Mouse (Mus musculus): ENCODE data around the gene Rimbp2. TPM values are rescaled to one million over a fixed set of nuclear protein-coding genes. Genes with fewer than 3 reads are reported as not detected.

The Rimbp2 gene
- polyA plus RNA-seq, 1 experiment from 2014 or later = 0.15 TPM

- H3K4me2 ChIP-seq = no peak overlapping the region
- H3K27ac ChIP-seq = no peak overlapping the region
- WGBS = 80% methylated on average over 11 of the region's 11 CpGs
- no peaks in the 10 kb centered on the region for H3K9me3 ChIP-seq
- H3K9ac ChIP-seq (replicated peaks) = no peak overlapping the region
- H3K27me3 ChIP-seq = no peaks in the 10 kb centered on the region; the same call in 1 of the 2 replicates
- no peak for ATAC-seq (ENCODE audit: insufficient number of reproducible peaks, insufficient read depth, low FRiP score, low TSS enrichment, low read depth)
- no peaks in the 10 kb centered on the region for H3K36me3 ChIP-seq
- peaks cover 6% of the 10 kb centered on the region; the same call in 1 of the 2 replicates for H3K4me1 ChIP-seq (replicated peaks)
- no peak overlapping the region for H3K4me3 ChIP-seq (replicated peaks)
These were observed 108.3 kb downstream of the Rimbp2 start for GRCm38 (mm10) chr5:128845033-128845432.

GRCm38 (mm10) chr5:128843982-128844381, 109.3 kb downstream of the Rimbp2 start:
- Histone ChIP-seq H3K4me2 (no peak overlapping the region), H3K27me3 (no peaks in the 10 kb centered on the region; the same call in 1 of the 2 replicates), H3K4me3 (replicated peaks) (no peak overlapping the region), H3K36me3 (no peaks in the 10 kb centered on the region), H3K4me1 (replicated peaks) (peaks cover 6% of the 10 kb centered on the region; the same call in 1 of the 2 replicates), H3K9me3 (no peaks in the 10 kb centered on the region), H3K27ac (no peak overlapping the region), H3K9ac (replicated peaks) (no peak overlapping the region)
- ATAC-seq (ENCODE audit: insufficient number of reproducible peaks, insufficient read depth, low FRiP score, low TSS enrichment, low read depth) = no peak
- WGBS = 47% methylated on average over 2 of the region's 2 CpGs

DNA sequence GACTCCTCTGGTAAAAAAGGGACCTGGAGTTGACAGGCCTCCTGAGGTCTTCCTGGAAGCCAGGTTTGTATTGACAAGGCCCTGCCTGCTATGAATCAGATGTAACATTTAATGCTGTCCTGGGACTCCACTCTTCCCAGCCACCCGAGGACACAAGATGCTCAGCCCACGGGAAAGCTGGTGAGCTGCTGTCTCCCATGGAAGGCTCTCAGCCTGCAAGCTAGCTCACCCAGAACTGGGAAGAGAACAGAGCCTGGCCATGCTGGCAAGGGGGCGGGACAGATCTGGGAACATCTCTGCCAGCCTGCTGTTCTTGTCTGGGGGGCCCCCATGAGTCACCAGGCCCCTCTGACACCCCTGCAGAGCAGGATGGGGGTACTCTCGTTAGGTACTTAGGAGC, 111.7 kb downstream of the Rimbp2 start:
- 61% methylated on average over 4 of the region's 4 CpGs for WGBS
- Histone ChIP-seq H3K27me3 (no peaks in the 10 kb centered on the region; the same call in 1 of the 2 replicates), H3K4me2 (no peak overlapping the region), H3K4me3 (replicated peaks) (no peak overlapping the region), H3K36me3 (no peaks in the 10 kb centered on the region), H3K4me1 (replicated peaks) (peaks cover 6% of the 10 kb centered on the region; the same call in 1 of the 2 replicates), H3K9me3 (no peaks in the 10 kb centered on the region), H3K27ac (no peak overlapping the region), H3K9ac (replicated peaks) (no peak overlapping the region)
- no peak for ATAC-seq (ENCODE audit: insufficient number of reproducible peaks, insufficient read depth, low FRiP score, low TSS enrichment, low read depth)

DNA sequence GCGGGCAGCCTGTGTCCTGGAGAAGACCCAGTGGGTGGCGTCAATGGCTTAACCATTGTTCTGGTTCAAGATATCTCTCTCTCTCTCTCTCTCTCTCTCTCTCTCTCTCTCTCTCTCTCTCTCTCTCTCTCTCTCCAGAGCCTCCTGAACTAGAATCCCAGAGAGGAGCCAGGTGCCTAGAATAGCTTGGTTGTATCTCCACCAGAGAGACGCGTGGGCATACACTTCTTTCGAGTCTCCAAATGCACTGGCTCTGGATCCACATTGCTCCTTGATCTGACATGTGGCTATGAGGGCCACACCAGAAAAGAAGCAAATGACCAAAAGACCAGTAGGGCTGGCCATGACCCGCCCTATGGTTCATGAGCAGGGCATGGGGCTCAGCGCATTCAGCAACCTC, 116.2 kb downstream of the Rimbp2 start:
- H3K9me3 ChIP-seq = no peaks in the 10 kb centered on the region
- H3K36me3 ChIP-seq = no peaks in the 10 kb centered on the region
- no peaks in the 10 kb centered on the region; the same call in 1 of the 2 replicates for H3K27me3 ChIP-seq
- no peak overlapping the region for H3K4me2 ChIP-seq
- no peaks in the 10 kb centered on the region; the same call in 1 of the 2 replicates for H3K4me1 ChIP-seq (replicated peaks)
- no peak for ATAC-seq (ENCODE audit: insufficient number of reproducible peaks, insufficient read depth, low FRiP score, low TSS enrichment, low read depth)
- H3K4me3 ChIP-seq (replicated peaks) = no peak overlapping the region
- WGBS = 93% methylated on average over 7 of the region's 7 CpGs
- H3K27ac ChIP-seq = no peak overlapping the region
- H3K9ac ChIP-seq (replicated peaks) = no peak overlapping the region

- H3K9me3 ChIP-seq = no peaks in the 10 kb centered on the region
- 76% methylated on average over 8 of the region's 8 CpGs for WGBS
- no peaks in the 10 kb centered on the region for H3K27me3 ChIP-seq
- no peak overlapping the region for H3K4me2 ChIP-seq
- no peaks in the 10 kb centered on the region for H3K36me3 ChIP-seq
- no peak overlapping the region for H3K9ac ChIP-seq (replicated peaks)
- no peak for ATAC-seq (ENCODE audit: insufficient number of reproducible peaks, insufficient read depth, low FRiP score, low TSS enrichment, low read depth)
- no peaks in the 10 kb centered on the region for H3K4me1 ChIP-seq (replicated peaks)
- no peak overlapping the region for H3K27ac ChIP-seq
- no peak overlapping the region for H3K4me3 ChIP-seq (replicated peaks)
These were observed 119.2 kb downstream of the Rimbp2 start for GRCm38 (mm10) chr5:128834126-128834525.

GRCm38 (mm10) chr5:128822843-128823242, 130.4 kb downstream of the Rimbp2 start:
- no peaks in the 10 kb centered on the region for H3K36me3 ChIP-seq
- H3K9ac ChIP-seq (replicated peaks) = no peak overlapping the region
- H3K27me3 ChIP-seq = 0 out of 2 replicates have a peak, but pooled peaks cover 3% of the 10 kb centered on the region
- no peak overlapping the region for H3K27ac ChIP-seq
- no peak overlapping the region for H3K4me2 ChIP-seq
- ATAC-seq (ENCODE audit: insufficient number of reproducible peaks, insufficient read depth, low FRiP score, low TSS enrichment, low read depth) = no peak
- no peak overlapping the region for H3K4me3 ChIP-seq (replicated peaks)
- 69% methylated on average over 3 of the region's 3 CpGs for WGBS
- H3K9me3 ChIP-seq = no peaks in the 10 kb centered on the region
- no peaks in the 10 kb centered on the region for H3K4me1 ChIP-seq (replicated peaks)

- Histone ChIP-seq H3K4me2 (no peak overlapping the region), H3K9me3 (no peaks in the 10 kb centered on the region), H3K4me3 (replicated peaks) (no peak overlapping the region), H3K4me1 (replicated peaks) (no peaks in the 10 kb centered on the region), H3K27ac (no peak overlapping the region), H3K9ac (replicated peaks) (no peak overlapping the region), H3K27me3 (0 out of 2 replicates have a peak, but pooled peaks cover 3% of the 10 kb centered on the region), H3K36me3 (no peaks in the 10 kb centered on the region)
- ATAC-seq (ENCODE audit: insufficient number of reproducible peaks, insufficient read depth, low FRiP score, low TSS enrichment, low read depth) = no peak
- WGBS = 55% methylated on average over 12 of the region's 12 CpGs
These were observed 133.5 kb downstream of the Rimbp2 start for GRCm38 (mm10) chr5:128819638-128820285.

GRCm38 (mm10) chr5:128815629-128816028, 137.7 kb downstream of the Rimbp2 start:
- no peaks in the 10 kb centered on the region for H3K4me1 ChIP-seq (replicated peaks)
- H3K4me3 ChIP-seq (replicated peaks) = no peak overlapping the region
- no peaks in the 10 kb centered on the region for H3K9me3 ChIP-seq
- H3K27me3 ChIP-seq = peaks cover 11% of the 10 kb centered on the region; the same call in 1 of the 2 replicates
- no peaks in the 10 kb centered on the region for H3K36me3 ChIP-seq
- H3K9ac ChIP-seq (replicated peaks) = no peak overlapping the region
- 70% methylated on average over 8 of the region's 8 CpGs for WGBS
- H3K4me2 ChIP-seq = no peak overlapping the region
- no peak overlapping the region for H3K27ac ChIP-seq
- no peak for ATAC-seq (ENCODE audit: insufficient number of reproducible peaks, insufficient read depth, low FRiP score, low TSS enrichment, low read depth)

GRCm38 (mm10) chr5:128815078-128815477, 138.2 kb downstream of the Rimbp2 start:
- no peak overlapping the region for H3K27ac ChIP-seq
- H3K36me3 ChIP-seq = no peaks in the 10 kb centered on the region
- no peak for ATAC-seq (ENCODE audit: insufficient number of reproducible peaks, insufficient read depth, low FRiP score, low TSS enrichment, low read depth)
- H3K9ac ChIP-seq (replicated peaks) = no peak overlapping the region
- peaks cover 11% of the 10 kb centered on the region; the same call in 1 of the 2 replicates for H3K27me3 ChIP-seq
- no peak overlapping the region for H3K4me2 ChIP-seq
- H3K9me3 ChIP-seq = no peaks in the 10 kb centered on the region
- no peaks in the 10 kb centered on the region for H3K4me1 ChIP-seq (replicated peaks)
- 50% methylated on average over 6 of the region's 6 CpGs for WGBS
- no peak overlapping the region for H3K4me3 ChIP-seq (replicated peaks)

- no peak overlapping the region for H3K9ac ChIP-seq (replicated peaks)
- H3K27me3 ChIP-seq = peaks cover 8% of the 10 kb centered on the region; the same call in 1 of the 2 replicates
- no peaks in the 10 kb centered on the region for H3K4me1 ChIP-seq (replicated peaks)
- WGBS = 21% methylated on average over 11 of the region's 11 CpGs
- no peak overlapping the region for H3K4me3 ChIP-seq (replicated peaks)
- H3K4me2 ChIP-seq = no peak overlapping the region
- H3K9me3 ChIP-seq = no peaks in the 10 kb centered on the region
- no peaks in the 10 kb centered on the region for H3K36me3 ChIP-seq
- ATAC-seq (ENCODE audit: insufficient number of reproducible peaks, insufficient read depth, low FRiP score, low TSS enrichment, low read depth) = no peak
- no peak overlapping the region for H3K27ac ChIP-seq
These were observed 140.2 kb downstream of the Rimbp2 start for GRCm38 (mm10) chr5:128813121-128813520.

- Histone ChIP-seq H3K36me3 (no peaks in the 10 kb centered on the region), H3K9ac (replicated peaks) (no peak overlapping the region), H3K9me3 (no peaks in the 10 kb centered on the region), H3K4me2 (no peak overlapping the region), H3K27me3 (peaks cover 8% of the 10 kb centered on the region; the same call in 1 of the 2 replicates), H3K27ac (no peak overlapping the region), H3K4me3 (replicated peaks) (no peak overlapping the region), H3K4me1 (replicated peaks) (no peaks in the 10 kb centered on the region)
- ATAC-seq (ENCODE audit: insufficient number of reproducible peaks, insufficient read depth, low FRiP score, low TSS enrichment, low read depth) = no peak
- WGBS = 91% methylated on average over 6 of the region's 6 CpGs
These were observed 141.9 kb downstream of the Rimbp2 start for GRCm38 (mm10) chr5:128811431-128811830.

DNA sequence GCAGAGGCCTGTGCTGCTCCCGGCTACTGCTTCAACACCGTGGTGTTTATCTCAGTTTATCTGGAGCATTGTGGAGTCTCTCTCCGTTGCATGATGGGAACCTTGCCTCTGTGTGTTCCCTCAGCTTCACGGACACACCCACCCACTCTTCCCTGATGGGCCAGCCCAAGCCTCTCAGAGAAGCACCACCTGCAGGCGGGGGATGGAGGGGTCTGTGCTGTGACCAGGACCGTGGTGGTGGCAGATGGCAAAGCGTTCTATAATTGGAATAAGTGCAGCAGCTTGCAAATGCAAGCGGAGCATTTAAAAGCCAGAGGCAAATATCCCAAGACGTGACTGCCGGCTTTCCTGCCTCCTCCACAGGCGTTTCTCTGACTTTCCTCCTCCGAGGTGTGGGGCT, 143.3 kb downstream of the Rimbp2 start:
- H3K4me3 ChIP-seq (replicated peaks) = no peak overlapping the region
- no peaks in the 10 kb centered on the region for H3K4me1 ChIP-seq (replicated peaks)
- H3K27ac ChIP-seq = no peak overlapping the region
- WGBS = 70% methylated on average over 12 of the region's 12 CpGs
- H3K4me2 ChIP-seq = no peak overlapping the region
- H3K27me3 ChIP-seq = peaks cover 8% of the 10 kb centered on the region; the same call in 1 of the 2 replicates
- no peak for ATAC-seq (ENCODE audit: insufficient number of reproducible peaks, insufficient read depth, low FRiP score, low TSS enrichment, low read depth)
- 0 out of 2 replicates have a peak, but pooled peaks cover 3% of the 10 kb centered on the region for H3K9me3 ChIP-seq
- H3K9ac ChIP-seq (replicated peaks) = no peak overlapping the region
- no peaks in the 10 kb centered on the region for H3K36me3 ChIP-seq
